Mouse (Mus musculus): ENCODE data around the gene Gramd4.

DNA sequence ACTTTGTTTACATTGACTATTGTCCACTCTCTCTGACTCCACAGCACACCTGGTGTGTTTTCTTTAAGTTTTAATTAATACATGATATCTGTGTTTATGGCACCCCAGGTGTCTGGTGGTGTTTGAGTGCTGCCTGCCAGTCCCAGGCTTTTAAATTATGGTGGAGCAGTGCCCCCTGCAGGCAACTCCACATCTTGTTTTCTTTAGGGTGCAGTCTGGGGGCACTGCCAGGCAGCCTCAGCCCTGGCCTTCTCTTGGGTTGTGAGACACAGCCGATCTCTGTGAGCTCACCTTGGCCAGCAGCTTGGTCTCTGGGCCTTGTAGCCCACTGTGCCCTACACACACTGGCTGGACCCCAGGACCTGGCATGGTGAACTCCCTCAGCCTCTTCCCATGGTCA lies 66.9 kb downstream of the Gramd4 start:
- peak; percentile 70 for TF ChIP-seq CTCF (IDR thresholded peaks at IDR 0.05; ENCODE audit: borderline replicate concordance, insufficient read depth, low read depth, low read length)
- no peak for TF ChIP-seq POLR2A (IDR thresholded peaks at IDR 0.05; ENCODE audit: borderline replicate concordance, insufficient read depth, low read length)

Data from cerebellum, adult 2 months (tissue).